Mouse (Mus musculus): Measurements from ENCODE around the gene Tardbp.

- TF ChIP-seq CTCF (conservative IDR thresholded peaks at IDR 0.05; ENCODE audit: low read length): no peak
- TF ChIP-seq NANOG (IDR thresholded peaks at IDR 0.05; ENCODE audit: borderline replicate concordance, low read length): no peak
- no peak for TF ChIP-seq POU5F1 (IDR thresholded peaks at IDR 0.05; ENCODE audit: borderline replicate concordance, low read length)
Measured at GRCm38 (mm10) chr4:148570138-148570537, 56.7 kb downstream of the Tardbp start.

Measured in E14TG2a.4 (cell line).